ENCODE assay signal across 34 mouse cellular contexts in genomic region chr5:86776941-86777340, GRCm38 (mm10). TPM values are rescaled to one million over a fixed set of nuclear protein-coding genes. Genes with fewer than 3 reads are reported as not detected.
DNase-seq lines count a peak whose midpoint lies in the region; ATAC-seq and TF ChIP-seq lines count a peak whose summit lies in the region.
"Had no signal": no experiment of that assay in that cellular context is flagged by ENCODE, and none has a peak within 500 bp of the region (broad histone marks: within the 10 kb centered on the region; RNA-seq: fewer than 3 reads in every experiment).

No protein-coding gene starts in this region.

- no peak for TF ChIP-seq POLR2A in liver, adult 2 months (IDR thresholded peaks at IDR 0.05; ENCODE audit: extremely low read depth, insufficient read depth, low read length)
- no peak for TF ChIP-seq POLR2A in lung, adult 2 months (IDR thresholded peaks at IDR 0.05; ENCODE audit: borderline replicate concordance, extremely low read depth, low read depth, low read length)

- no peak overlapping the region for H3K9ac ChIP-seq in liver, adult 2 months (ENCODE audit: low read depth, low read length)
- no peak overlapping the region for H3K9ac ChIP-seq in liver, embryonic 11.5 days (ENCODE audit: low read depth, low read length)
- H3K9ac ChIP-seq: forebrain, embryonic 13.5 days; heart, embryonic 12.5 days; heart, embryonic 15.5 days; hindbrain, embryonic 13.5 days; intestine, embryonic 15.5 days had no signal

- no peaks in the 10 kb centered on the region for H3K36me3 ChIP-seq in liver, adult 2 months (ENCODE audit: control insufficient read depth, insufficient read depth, low read length)
- H3K36me3 ChIP-seq in liver, embryonic 11.5 days (ENCODE audit: control insufficient read depth, insufficient read depth, low read length) = no peaks in the 10 kb centered on the region
- H3K36me3 ChIP-seq: forebrain, embryonic 10.5 days; heart, embryonic 12.5 days; heart, embryonic 15.5 days; hindbrain, embryonic 10.5 days; hindbrain, embryonic 13.5 days; intestine, embryonic 15.5 days had no signal

- no peaks in the 10 kb centered on the region for H3K9me3 ChIP-seq in liver, embryonic 11.5 days (ENCODE audit: control insufficient read depth, low read length)
- H3K9me3 ChIP-seq: forebrain, embryonic 10.5 days; forebrain, embryonic 13.5 days; heart, embryonic 12.5 days; heart, embryonic 15.5 days; hindbrain, embryonic 10.5 days; hindbrain, embryonic 13.5 days; intestine, embryonic 15.5 days had no signal

- no peak for TF ChIP-seq CTCF in liver, adult 2 months (IDR thresholded peaks at IDR 0.05; ENCODE audit: low read depth, low read length)
- TF ChIP-seq CTCF in lung, adult 2 months (IDR thresholded peaks at IDR 0.05; ENCODE audit: insufficient read depth, low read length) = no peak

- no peaks in the 10 kb centered on the region for H3K4me1 ChIP-seq in liver, adult 2 months (ENCODE audit: control insufficient read depth, insufficient read depth, low read length)
- H3K4me1 ChIP-seq in liver, embryonic 11.5 days (replicated peaks; ENCODE audit: control insufficient read depth, insufficient read depth, low read length) = no peaks in the 10 kb centered on the region
- no peaks in the 10 kb centered on the region for H3K4me1 ChIP-seq in lung, adult 2 months (ENCODE audit: control insufficient read depth, insufficient read depth, low read length)
- H3K4me1 ChIP-seq: forebrain, embryonic 10.5 days; forebrain, embryonic 13.5 days; heart, embryonic 12.5 days; heart, embryonic 15.5 days; hindbrain, embryonic 10.5 days; hindbrain, embryonic 13.5 days; intestine, embryonic 15.5 days had no signal

- no peaks in the 10 kb centered on the region for H3K79me2 ChIP-seq in liver, adult 2 months (ENCODE audit: control insufficient read depth, insufficient read depth, low read length)

- H3K4me3 ChIP-seq in liver, adult 2 months (ENCODE audit: insufficient read depth, low read depth, low read length) = no peak overlapping the region
- H3K4me3 ChIP-seq in liver, embryonic 11.5 days (ENCODE audit: low read depth, low read length) = no peak overlapping the region
- no peak overlapping the region for H3K4me3 ChIP-seq in lung, adult 2 months (replicated peaks; ENCODE audit: extremely low read depth, low read depth, low read length)
- H3K4me3 ChIP-seq: forebrain, embryonic 10.5 days; forebrain, embryonic 13.5 days; gastrocnemius, adult 2 months; heart, embryonic 12.5 days; heart, embryonic 15.5 days; hindbrain, embryonic 10.5 days; hindbrain, embryonic 13.5 days; intestine, embryonic 15.5 days had no signal

- H3K27me3 ChIP-seq in liver, adult 2 months (ENCODE audit: control insufficient read depth, insufficient read depth, low read length) = no peaks in the 10 kb centered on the region
- no peaks in the 10 kb centered on the region for H3K27me3 ChIP-seq in liver, embryonic 11.5 days (replicated peaks; ENCODE audit: control insufficient read depth, insufficient read depth, low read length)
- H3K27me3 ChIP-seq: forebrain, embryonic 13.5 days; heart, embryonic 12.5 days; heart, embryonic 15.5 days; hindbrain, embryonic 13.5 days; intestine, embryonic 15.5 days had no signal

- 32% methylated on average over 5 of the region's 5 CpGs for WGBS in liver, adult 2 months
- WGBS in liver, embryonic 11.5 days = 92% methylated on average over 5 of the region's 5 CpGs
- 67% methylated on average over 5 of the region's 5 CpGs for WGBS in lung, adult 2 months

- no peak for ATAC-seq in liver, embryonic 11.5 days (replicated peaks; ENCODE audit: low FRiP score)
- ATAC-seq: CD4-positive, CD25-positive, alpha-beta regulatory T cell, adult 4 months; forebrain, embryonic 13.5 days; forebrain, embryonic 16.5 days; hindbrain, embryonic 16.5 days; intestine, embryonic 15.5 days had no signal

- H3K27ac ChIP-seq in liver, adult 2 months (replicated peaks; ENCODE audit: insufficient read depth, low read depth, low read length) = no peak overlapping the region
- no peak overlapping the region for H3K27ac ChIP-seq in liver, embryonic 11.5 days (ENCODE audit: low read depth, low read length)
- H3K27ac ChIP-seq: forebrain, embryonic 10.5 days; forebrain, embryonic 13.5 days; gastrocnemius, adult 2 months; heart, embryonic 15.5 days; hindbrain, embryonic 10.5 days; hindbrain, embryonic 13.5 days; intestine, embryonic 15.5 days had no signal

- no peak overlapping the region for H3K4me2 ChIP-seq in liver, embryonic 11.5 days
- H3K4me2 ChIP-seq: forebrain, embryonic 13.5 days; heart, embryonic 12.5 days; heart, embryonic 15.5 days; hindbrain, embryonic 13.5 days; intestine, embryonic 15.5 days had no signal

- DNase-seq in liver, adult 2 months (ENCODE audit: extremely low read depth, low read depth, low spot score) = peak; percentile 54
- no peak for DNase-seq in liver, embryonic 11.5 days (ENCODE audit: low spot score)
- peak; percentile 24 for DNase-seq in lung, postnatal 36 days
- DNase-seq in lung, adult 2 months = no peak
- DNase-seq in adrenal gland, adult 8-10 months = peak; percentile 67
- peak; percentile 28 for DNase-seq in adrenal gland, postnatal 25 days
- no peak for DNase-seq in testis, postnatal 10 days (ENCODE audit: low spot score)
- DNase-seq in frontal cortex, adult 2 months (ENCODE audit: extremely low spot score in 1 of 2, low spot score in 1 of 2) = no peak
- DNase-seq: B cell, adult 2 months; cerebellum, adult 11-12 months; cerebellum, adult 8-10 months; cerebellum, postnatal 10 days; cerebellum, postnatal 36 days; embryo, embryonic 11 days; gastrocnemius, adult 2 months; gastrocnemius, postnatal 14 days; heart, adult 18-20 months; heart, postnatal 10 days; heart, postnatal 36 days had no signal

RNA-seq across cellular contexts. Expression of gene Ythdc1, which starts 27.1 kb away (rescaled TPM):
- 21.7 and 22.8 TPM in 2 replicates for total RNA-seq in liver, adult 2 months (2014; rRNA removed)
- 4.8 and 6.3 TPM in 2 replicates for polyA plus RNA-seq in liver, adult 2 months (2012; rRNA removed)
- 34.3 and 42.5 TPM in 2 replicates for polyA plus RNA-seq in liver, embryonic 11.5 days (2014; fragmentation: Nextera tagmentation; extraction: Ambion mirVana)
- polyA plus RNA-seq in lung, adult 2 months (2012; rRNA removed) = 11.7 and 17.9 TPM in 2 replicates
- 10 to 100 TPM; 42.3 to 66.2 (median 49.1) TPM for total RNA-seq in adrenal gland, adult 8-10 months (2022)
- total RNA-seq in adrenal gland, postnatal 25 days (2021) = 55.5 and 61.1 TPM in 2 replicates
- polyA plus RNA-seq in frontal cortex, adult 2 months (2012; rRNA removed) = 62.7 and 71.0 TPM in 2 replicates

RNA-seq across cellular contexts. Expression of gene Tmprss11e, which starts 31.3 kb away (rescaled TPM):
- 0.07 TPM in 1 of 2 replicates, not detected in the other for total RNA-seq in liver, adult 2 months (2014; rRNA removed)
- polyA plus RNA-seq in liver, adult 2 months (2012; rRNA removed) = not detected in 2 replicates
- not detected in 2 replicates for polyA plus RNA-seq in liver, embryonic 11.5 days (2014; fragmentation: Nextera tagmentation; extraction: Ambion mirVana)
- 0.12 TPM in 1 of 2 replicates, not detected in the other for polyA plus RNA-seq in lung, adult 2 months (2012; rRNA removed)
- total RNA-seq in adrenal gland, adult 8-10 months (2022) = not detected
- not detected in 2 replicates for total RNA-seq in adrenal gland, postnatal 25 days (2021)
- polyA plus RNA-seq in frontal cortex, adult 2 months (2012; rRNA removed) = not detected in 2 replicates
- total RNA-seq: gastrocnemius, adult 2 months; gastrocnemius, postnatal 14 days; gastrocnemius, postnatal 4 days; heart, adult 18-20 months; heart, postnatal 10 days; heart, postnatal 36 days; MEL had no signal
- polyA plus RNA-seq: brain, embryonic 14.5 days; cortical plate, adult 2 months; embryonic facial prominence, embryonic 11.5 days; forebrain, embryonic 10.5 days; forebrain, embryonic 13.5 days; forebrain, embryonic 16.5 days; heart, embryonic 12.5 days; heart, embryonic 15.5 days; hindbrain, embryonic 10.5 days; hindbrain, embryonic 13.5 days; hindbrain, embryonic 16.5 days; intestine, embryonic 15.5 days had no signal

Comparison
In these comparisons a context has a peak if more than half of its experiments do, and no peak if none do; other contexts are left out.
1. DNase-seq: peak in liver, adult 2 months (single experiment), lung, postnatal 36 days (single experiment), adrenal gland, adult 8-10 months (single experiment) and adrenal gland, postnatal 25 days (single experiment); none in liver, embryonic 11.5 days (single experiment), lung, adult 2 months (single experiment), testis, postnatal 10 days (single experiment) and frontal cortex, adult 2 months (0 of 2).